Mouse (Mus musculus): ENCODE measurements around the gene Mmab. TPM values are rescaled to one million over a fixed set of nuclear protein-coding genes. Genes with fewer than 3 reads are reported as not detected.

The Mmab gene
- total and polyA plus RNA-seq, 2 experiments from 2014 or later = 17.0 to 19.7 TPM

- H3K4me1 ChIP-seq (ENCODE audit: control insufficient read depth, insufficient read depth) = peaks cover 12% of the 10 kb centered on the region; the same call in 1 of the 2 replicates
- DNase-seq (ENCODE audit: low spot score) = no peak
- no peak for ATAC-seq (ENCODE audit: insufficient read depth, low read depth)
- H3K4me3 ChIP-seq (ENCODE audit: low read depth, low read length) = peak overlapping the region; percentile 30
- WGBS = 10% methylated on average over 11 of the region's 11 CpGs
- H3K9me3 ChIP-seq (replicated peaks; ENCODE audit: control insufficient read depth, low read length) = no peaks in the 10 kb centered on the region
- no peak overlapping the region; the same call in 1 of the 2 replicates for H3K9ac ChIP-seq (replicated peaks; ENCODE audit: low read depth, low read length)
- TF ChIP-seq EP300 (IDR thresholded peaks at IDR 0.05; ENCODE audit: low read depth) = no peak
- TF ChIP-seq CTCF (IDR thresholded peaks at IDR 0.05; ENCODE audit: low read depth) = no peak
- H3K4me2 ChIP-seq (ENCODE audit: low read depth, low read length) = peak overlapping the region; percentile 59
- H3K27ac ChIP-seq (ENCODE audit: low read depth) = no peak overlapping the region
- no peaks in the 10 kb centered on the region for H3K36me3 ChIP-seq (replicated peaks; ENCODE audit: control insufficient read depth, insufficient read depth, low read length)
- no peaks in the 10 kb centered on the region for H3K27me3 ChIP-seq (ENCODE audit: control insufficient read depth, insufficient read depth, low read length)
These were observed 23.2 kb upstream of the Mmab start for GRCm38 (mm10) chr5:114467019-114467418.

GRCm38 (mm10) chr5:114465641-114466040, 21.8 kb upstream of the Mmab start:
- no peak overlapping the region for H3K4me2 ChIP-seq (ENCODE audit: low read depth, low read length)
- no peaks in the 10 kb centered on the region for H3K36me3 ChIP-seq (replicated peaks; ENCODE audit: control insufficient read depth, insufficient read depth, low read length)
- H3K4me3 ChIP-seq (ENCODE audit: low read depth, low read length) = no peak overlapping the region
- ATAC-seq (ENCODE audit: insufficient read depth, low read depth) (no peak), DNase-seq (ENCODE audit: low spot score) (no peak)
- H3K9ac ChIP-seq (replicated peaks; ENCODE audit: low read depth, low read length) = no peak overlapping the region
- TF ChIP-seq EP300 (IDR thresholded peaks at IDR 0.05; ENCODE audit: low read depth) (no peak), CTCF (IDR thresholded peaks at IDR 0.05; ENCODE audit: low read depth) (no peak)
- 86% methylated on average over 7 of the region's 7 CpGs for WGBS
- H3K27ac ChIP-seq (ENCODE audit: low read depth) = no peak overlapping the region
- peaks cover 12% of the 10 kb centered on the region; the same call in 1 of the 2 replicates for H3K4me1 ChIP-seq (ENCODE audit: control insufficient read depth, insufficient read depth)
- H3K27me3 ChIP-seq (ENCODE audit: control insufficient read depth, insufficient read depth, low read length) = no peaks in the 10 kb centered on the region
- H3K9me3 ChIP-seq (replicated peaks; ENCODE audit: control insufficient read depth, low read length) = no peaks in the 10 kb centered on the region

GRCm38 (mm10) chr5:114464561-114464960, 20.7 kb upstream of the Mmab start:
- no peaks in the 10 kb centered on the region for H3K9me3 ChIP-seq (replicated peaks; ENCODE audit: control insufficient read depth, low read length)
- no peak overlapping the region for H3K27ac ChIP-seq (ENCODE audit: low read depth)
- H3K36me3 ChIP-seq (replicated peaks; ENCODE audit: control insufficient read depth, insufficient read depth, low read length) = no peaks in the 10 kb centered on the region
- H3K9ac ChIP-seq (replicated peaks; ENCODE audit: low read depth, low read length) = no peak overlapping the region
- H3K4me2 ChIP-seq (ENCODE audit: low read depth, low read length) = no peak overlapping the region
- H3K4me1 ChIP-seq (ENCODE audit: control insufficient read depth, insufficient read depth) = peaks cover 12% of the 10 kb centered on the region; the same call in 1 of the 2 replicates
- TF ChIP-seq EP300 (IDR thresholded peaks at IDR 0.05; ENCODE audit: low read depth) (no peak), CTCF (IDR thresholded peaks at IDR 0.05; ENCODE audit: low read depth) (no peak)
- H3K27me3 ChIP-seq (ENCODE audit: control insufficient read depth, insufficient read depth, low read length) = 0 out of 2 replicates have a peak, but pooled peaks cover under 1% of the 10 kb centered on the region
- WGBS = 81% methylated on average over 2 of the region's 2 CpGs
- H3K4me3 ChIP-seq (ENCODE audit: low read depth, low read length) = no peak overlapping the region
- DNase-seq (ENCODE audit: low spot score) = no peak
- ATAC-seq (ENCODE audit: insufficient read depth, low read depth) = no peak

GRCm38 (mm10) chr5:114462067-114463040, 18.5 kb upstream of the Mmab start:
- peaks cover 12% of the 10 kb centered on the region; the same call in 1 of the 2 replicates for H3K4me1 ChIP-seq (ENCODE audit: control insufficient read depth, insufficient read depth)
- no peak for ATAC-seq (ENCODE audit: insufficient read depth, low read depth)
- 75% methylated on average over 24 of the region's 24 CpGs for WGBS

GRCm38 (mm10) chr5:114461238-114461637, 17.4 kb upstream of the Mmab start:
- 15% methylated on average over 7 of the region's 7 CpGs for WGBS
- H3K27ac ChIP-seq (ENCODE audit: low read depth) = no peak overlapping the region
- TF ChIP-seq EP300 (IDR thresholded peaks at IDR 0.05; ENCODE audit: low read depth) = no peak
- peak; percentile 92 for TF ChIP-seq CTCF (IDR thresholded peaks at IDR 0.05; ENCODE audit: low read depth)
- ATAC-seq (ENCODE audit: insufficient read depth, low read depth) (peak; percentile 64), DNase-seq (ENCODE audit: low spot score) (peak; percentile 63)
- H3K9me3 ChIP-seq (replicated peaks; ENCODE audit: control insufficient read depth, low read length) = no peaks in the 10 kb centered on the region
- H3K27me3 ChIP-seq (ENCODE audit: control insufficient read depth, insufficient read depth, low read length) = 0 out of 2 replicates have a peak, but pooled peaks cover 3% of the 10 kb centered on the region
- H3K36me3 ChIP-seq (replicated peaks; ENCODE audit: control insufficient read depth, insufficient read depth, low read length) = no peaks in the 10 kb centered on the region
- no peak overlapping the region for H3K4me3 ChIP-seq (ENCODE audit: low read depth, low read length)
- no peak overlapping the region for H3K4me2 ChIP-seq (ENCODE audit: low read depth, low read length)
- 0 out of 2 replicates have a peak, but pooled peaks cover 4% of the 10 kb centered on the region for H3K4me1 ChIP-seq (ENCODE audit: control insufficient read depth, insufficient read depth)
- H3K9ac ChIP-seq (replicated peaks; ENCODE audit: low read depth, low read length) = no peak overlapping the region

More at GRCm38 (mm10) chr5:114462067-114463040, 18.5 kb upstream of the Mmab start:
- Histone ChIP-seq H3K4me3 (ENCODE audit: low read depth, low read length) (no peak overlapping the region), H3K4me2 (ENCODE audit: low read depth, low read length) (no peak overlapping the region), H3K9me3 (replicated peaks; ENCODE audit: control insufficient read depth, low read length) (no peaks in the 10 kb centered on the region), H3K9ac (replicated peaks; ENCODE audit: low read depth, low read length) (no peak overlapping the region), H3K27ac (ENCODE audit: low read depth) (no peak overlapping the region; the same call in 1 of the 2 replicates), H3K27me3 (ENCODE audit: control insufficient read depth, insufficient read depth, low read length) (0 out of 2 replicates have a peak, but pooled peaks cover 3% of the 10 kb centered on the region), H3K36me3 (replicated peaks; ENCODE audit: control insufficient read depth, insufficient read depth, low read length) (no peaks in the 10 kb centered on the region)
- peak; percentile 22 for DNase-seq (ENCODE audit: low spot score)
- TF ChIP-seq EP300 (IDR thresholded peaks at IDR 0.05; ENCODE audit: low read depth) = no peak
- TF ChIP-seq CTCF (IDR thresholded peaks at IDR 0.05; ENCODE audit: low read depth) = no peak

Data from heart, postnatal 0 days (tissue).